Mouse (Mus musculus) ES-Bruce4 (cell line): ENCODE results near the gene Arid4a. TPM values are rescaled to one million over a fixed set of nuclear protein-coding genes. Genes with fewer than 3 reads are reported as not detected.
A peak's percentile ranks its signal among the peaks of the same experiment; 100 is the strongest.

Source experiments
- H3K27ac ChIP-seq: 2 replicates; pipeline ENCODE4 v1.5.1; 2012; ENCODE audit warnings: low read length, inconsistent platforms; ENCODE audit not compliant: insufficient read depth
- H3K27me3 ChIP-seq: 2 replicates; pipeline ENCODE4 v1.6.1; 2012; ENCODE audit warnings: mild to moderate bottlenecking, low read length, inconsistent platforms; ENCODE audit not compliant: control insufficient read depth, poor library complexity, insufficient read depth, severe bottlenecking
- H3K36me3 ChIP-seq: 2 replicates; pipeline ENCODE4 v1.6.1; 2012; ENCODE audit warnings: inconsistent platforms, mild to moderate bottlenecking, low read length, moderate library complexity; ENCODE audit not compliant: control insufficient read depth, poor library complexity, insufficient read depth, severe bottlenecking
- H3K4me1 ChIP-seq: one replicate; pipeline ENCODE4 v1.8.1; 2011; ENCODE audit warnings: low read length; ENCODE audit not compliant: control insufficient read depth, insufficient read depth
- H3K4me3 ChIP-seq: 2 replicates; pipeline ENCODE4 v1.5.1; 2011; ENCODE audit warnings: low read depth, mild to moderate bottlenecking, low read length
- H3K9ac ChIP-seq: 2 replicates; pipeline ENCODE4 v1.6.1; 2012; ENCODE audit warnings: low read depth, mild to moderate bottlenecking, inconsistent platforms; ENCODE audit not compliant: poor library complexity, severe bottlenecking
- H3K9me3 ChIP-seq: replicated peaks from 2 replicates; pipeline ENCODE4 v1.6.1; 2012; ENCODE audit warnings: mild to moderate bottlenecking, low read length, inconsistent platforms; ENCODE audit not compliant: control insufficient read depth, poor library complexity, insufficient read depth, severe bottlenecking
- CTCF ChIP-seq: IDR thresholded peaks from one replicate; pipeline ENCODE4 v1.8.1; 2011; ENCODE audit warnings: low read depth, low read length
- EP300 ChIP-seq: IDR thresholded peaks from 2 replicates; pipeline ENCODE4 v1.6.1; 2011; ENCODE audit warnings: low read depth, low read length; ENCODE audit not compliant: insufficient read depth
- POLR2A ChIP-seq: IDR thresholded peaks from one replicate; pipeline ENCODE4 v1.8.1; 2011; ENCODE audit warnings: low read length; ENCODE audit not compliant: insufficient read depth
- polyA plus RNA-seq: library from polyadenylated mRNA; stranded (reverse); fragments of >200 nt; gene quantifications from 2 replicates; pipeline ENCODE4 v1.2.4, GENCODE M21; 2011; ENCODE audit warnings: low read depth; ENCODE audit not compliant: missing spikeins, insufficient read depth, insufficient read length

The Arid4a gene
- polyA plus RNA-seq, 1 experiment = 21.9 TPM

DNA sequence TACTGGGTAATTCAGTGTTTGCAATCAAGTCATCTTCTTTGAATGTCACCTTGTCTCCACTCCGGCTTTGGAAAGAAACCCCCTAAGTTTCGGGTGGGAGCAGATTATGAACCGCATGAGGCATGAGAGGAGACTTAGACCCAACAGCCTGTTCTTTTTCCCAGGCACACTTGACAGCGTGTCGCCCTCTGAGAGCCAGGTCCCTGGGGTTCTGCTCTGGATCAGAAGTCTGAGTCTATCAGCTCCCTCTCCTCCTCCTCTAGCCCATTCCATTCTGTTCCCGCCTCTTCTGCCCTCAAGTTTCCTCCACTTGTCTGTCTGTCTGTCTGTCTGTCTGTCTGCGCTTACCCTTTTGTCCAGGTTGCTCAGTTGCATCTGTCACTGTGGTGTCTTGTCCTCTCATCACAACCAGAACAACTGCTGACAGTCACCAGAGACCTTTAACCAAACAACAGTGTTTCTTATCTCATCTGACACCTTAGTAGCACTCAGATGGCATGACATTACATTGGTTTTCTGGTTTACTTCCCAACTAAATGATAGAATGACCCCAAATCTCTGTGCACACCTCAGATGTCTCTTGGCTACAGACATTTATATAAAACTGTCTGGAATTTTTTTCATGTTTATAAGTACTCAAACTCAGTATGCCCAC is 36.7 kb downstream of the Arid4a start:
- peaks cover 5% of the 10 kb centered on the region for H3K4me1 ChIP-seq
- H3K9me3 ChIP-seq = no peaks in the 10 kb centered on the region
- no peak overlapping the region for H3K4me3 ChIP-seq
- peak overlapping the region; percentile 9 for H3K27ac ChIP-seq
- no peak overlapping the region for H3K9ac ChIP-seq
- TF ChIP-seq POLR2A = no peak
- TF ChIP-seq CTCF = no peak
- no peak for TF ChIP-seq EP300
- no peaks in the 10 kb centered on the region for H3K27me3 ChIP-seq
- no peaks in the 10 kb centered on the region; the same call in none of the 2 replicates for H3K36me3 ChIP-seq

DNA sequence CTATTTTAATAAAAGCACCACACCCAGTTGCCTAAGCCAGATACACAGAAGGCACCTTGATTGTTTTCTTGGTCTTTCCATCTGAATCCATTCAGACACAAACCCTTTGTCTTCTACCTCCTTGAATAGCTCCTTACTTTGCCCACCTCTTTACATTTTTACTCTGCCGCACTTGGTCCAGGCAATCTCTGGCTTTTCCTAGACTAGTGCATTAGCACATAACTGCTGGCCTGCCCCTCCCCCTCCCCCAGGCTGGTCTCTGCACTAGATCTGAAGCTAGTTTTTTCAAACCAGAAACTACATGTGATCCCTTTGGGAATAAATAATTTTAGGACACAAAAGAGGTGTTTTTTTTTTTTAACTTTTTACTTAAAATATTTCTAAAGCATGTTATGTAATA is 37.2 kb downstream of the Arid4a start:
- H3K27ac ChIP-seq = no peak overlapping the region; the same call in 1 of the 2 replicates
- H3K27me3 ChIP-seq = no peaks in the 10 kb centered on the region
- H3K4me3 ChIP-seq = no peak overlapping the region
- peaks cover 5% of the 10 kb centered on the region for H3K4me1 ChIP-seq
- H3K9ac ChIP-seq = no peak overlapping the region
- no peaks in the 10 kb centered on the region; the same call in 1 of the 2 replicates for H3K36me3 ChIP-seq
- TF ChIP-seq EP300 (no peak), CTCF (no peak), POLR2A (no peak)
- no peaks in the 10 kb centered on the region for H3K9me3 ChIP-seq

DNA sequence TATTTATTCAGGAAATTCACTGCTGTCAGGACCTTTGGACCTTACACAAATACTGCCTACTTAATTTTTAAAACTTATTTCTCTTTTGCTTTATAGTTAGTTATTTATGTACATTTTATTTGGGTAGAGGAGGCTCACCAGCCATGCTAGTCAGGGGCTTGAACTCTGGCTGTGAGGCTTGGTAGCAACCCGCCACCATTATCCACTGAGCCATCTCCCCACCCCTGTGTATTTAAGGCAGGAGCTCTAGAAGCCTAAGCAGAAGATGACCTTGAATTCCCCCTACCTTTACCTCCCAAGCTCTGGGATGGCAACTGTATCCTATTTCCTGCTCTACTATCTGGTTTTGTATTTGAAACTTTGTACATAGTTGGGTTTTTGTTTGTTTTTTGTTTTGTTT is 37.7 kb downstream of the Arid4a start:
- Histone ChIP-seq H3K4me3 (no peak overlapping the region), H3K27me3 (no peaks in the 10 kb centered on the region), H3K27ac (0 out of 2 replicates have a peak overlapping the region, but pooled peaks have one; percentile 38), H3K9ac (no peak overlapping the region), H3K36me3 (no peaks in the 10 kb centered on the region; the same call in 1 of the 2 replicates), H3K9me3 (no peaks in the 10 kb centered on the region), H3K4me1 (peaks cover 4% of the 10 kb centered on the region)
- no peak for TF ChIP-seq POLR2A
- TF ChIP-seq EP300 = no peak
- TF ChIP-seq CTCF = no peak

DNA sequence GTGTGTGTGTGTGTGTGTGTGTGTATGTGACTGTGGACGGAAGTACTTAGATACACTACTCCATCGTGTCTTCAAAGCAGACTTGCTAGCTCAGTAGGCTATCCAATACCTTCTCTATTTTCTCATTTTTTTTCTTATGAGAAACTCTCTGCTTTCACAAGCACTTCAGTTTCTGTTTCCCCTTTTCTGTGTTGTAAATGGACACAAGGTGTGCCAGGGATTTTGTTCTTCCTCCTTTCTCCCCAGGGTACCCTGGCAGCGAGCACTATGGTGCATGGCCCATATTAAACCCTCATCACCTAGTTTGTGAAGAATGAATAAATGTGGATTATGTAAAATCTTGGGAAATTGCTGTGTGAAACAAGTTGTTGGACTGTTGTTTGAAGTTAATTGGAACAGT is 39.7 kb downstream of the Arid4a start:
- H3K9me3 ChIP-seq = no peaks in the 10 kb centered on the region
- H3K4me1 ChIP-seq = peaks cover 4% of the 10 kb centered on the region
- no peak overlapping the region for H3K9ac ChIP-seq

DNA sequence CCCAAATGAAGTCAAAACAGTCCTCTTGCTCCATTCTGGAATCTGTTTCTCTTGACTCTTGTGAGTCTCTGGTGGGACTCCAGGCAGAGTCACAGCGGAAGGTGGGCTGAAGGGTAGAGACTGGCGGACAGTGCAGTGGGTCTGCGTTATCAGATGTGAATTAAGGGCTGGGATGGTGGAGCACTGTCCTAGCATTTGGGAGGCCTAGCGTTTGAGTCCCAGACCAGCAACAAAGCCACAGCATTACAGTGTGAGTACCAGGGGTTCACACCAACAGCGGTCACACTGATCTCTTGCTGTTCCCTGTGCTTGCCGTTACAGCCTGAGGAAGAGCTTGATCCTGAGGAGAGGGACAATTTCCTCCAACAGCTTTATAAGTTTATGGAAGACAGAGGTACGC is 44.0 kb downstream of the Arid4a start:
- TF ChIP-seq CTCF (no peak), EP300 (no peak), POLR2A (no peak)
- H3K9ac ChIP-seq = no peak overlapping the region
- no peaks in the 10 kb centered on the region for H3K9me3 ChIP-seq
- H3K27ac ChIP-seq = no peak overlapping the region
- no peaks in the 10 kb centered on the region for H3K4me1 ChIP-seq
- no peak overlapping the region for H3K4me3 ChIP-seq
- no peaks in the 10 kb centered on the region for H3K27me3 ChIP-seq
- peaks cover 4% of the 10 kb centered on the region for H3K36me3 ChIP-seq

More for the DNA sequence above, 39.7 kb downstream of the Arid4a start:
- H3K27me3 ChIP-seq = no peaks in the 10 kb centered on the region
- no peak overlapping the region for H3K4me3 ChIP-seq
- TF ChIP-seq POLR2A = no peak
- no peak for TF ChIP-seq CTCF
- TF ChIP-seq EP300 = no peak
- H3K36me3 ChIP-seq = peaks cover 1% of the 10 kb centered on the region
- no peak overlapping the region for H3K27ac ChIP-seq

DNA sequence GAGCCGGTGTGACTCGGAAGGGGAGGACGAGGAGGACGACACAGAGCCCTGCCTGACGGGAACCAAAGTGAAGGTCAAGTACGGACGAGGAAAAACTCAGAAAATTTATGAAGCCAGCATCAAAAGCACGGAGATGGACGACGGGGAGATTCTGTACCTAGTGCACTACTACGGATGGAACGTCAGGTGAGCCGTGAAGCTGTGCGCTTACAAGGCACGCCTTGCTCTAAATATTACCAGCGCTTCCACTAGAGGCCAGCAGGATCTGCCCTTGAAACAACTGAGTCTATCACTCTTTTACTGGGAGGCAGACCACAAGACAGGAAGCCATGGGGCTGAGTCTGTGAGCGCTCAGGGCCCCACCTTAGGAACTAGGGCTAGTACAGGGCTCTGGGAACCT is 54.1 kb downstream of the Arid4a start:
- Histone ChIP-seq H3K9ac (no peak overlapping the region), H3K4me1 (no peaks in the 10 kb centered on the region), H3K9me3 (no peaks in the 10 kb centered on the region), H3K36me3 (peaks cover 29% of the 10 kb centered on the region), H3K27me3 (no peaks in the 10 kb centered on the region), H3K4me3 (no peak overlapping the region), H3K27ac (no peak overlapping the region)
- TF ChIP-seq CTCF = no peak
- TF ChIP-seq EP300 = no peak
- TF ChIP-seq POLR2A = no peak
